Mouse (Mus musculus): ENCODE data around the gene Ubp1.

Gene Ubp1

GRCm38 (mm10) chr9:114011203-114011602 lies 80.5 kb downstream of the Ubp1 start:
- DNase-seq (ENCODE audit: extremely low read depth, low read depth): no peak

GRCm38 (mm10) chr9:114014034-114014433 lies 83.3 kb downstream of the Ubp1 start:
- DNase-seq (ENCODE audit: extremely low read depth, low read depth): no peak

- no peak for DNase-seq (ENCODE audit: extremely low read depth, low read depth)
Measured at GRCm38 (mm10) chr9:114015724-114016123, 85.0 kb downstream of the Ubp1 start.

GRCm38 (mm10) chr9:114016402-114016801 lies 85.7 kb downstream of the Ubp1 start:
- DNase-seq (ENCODE audit: extremely low read depth, low read depth): peak; percentile 63

- DNase-seq (ENCODE audit: extremely low read depth, low read depth): no peak
Measured at GRCm38 (mm10) chr9:114019012-114019762, 88.5 kb downstream of the Ubp1 start.

GRCm38 (mm10) chr9:114022141-114022540 lies 91.4 kb downstream of the Ubp1 start:
- DNase-seq (ENCODE audit: extremely low read depth, low read depth): no peak

GRCm38 (mm10) chr9:114025182-114025581 lies 94.4 kb downstream of the Ubp1 start:
- no peak for DNase-seq (ENCODE audit: extremely low read depth, low read depth)

GRCm38 (mm10) chr9:114025846-114026245 lies 95.1 kb downstream of the Ubp1 start:
- DNase-seq (ENCODE audit: extremely low read depth, low read depth): no peak

- peak; percentile 61 for DNase-seq (ENCODE audit: extremely low read depth, low read depth)
Measured at GRCm38 (mm10) chr9:114026261-114026934, 95.7 kb downstream of the Ubp1 start.
